ENCODE assay signal across 9 mouse cellular contexts in the genomic region with DNA sequence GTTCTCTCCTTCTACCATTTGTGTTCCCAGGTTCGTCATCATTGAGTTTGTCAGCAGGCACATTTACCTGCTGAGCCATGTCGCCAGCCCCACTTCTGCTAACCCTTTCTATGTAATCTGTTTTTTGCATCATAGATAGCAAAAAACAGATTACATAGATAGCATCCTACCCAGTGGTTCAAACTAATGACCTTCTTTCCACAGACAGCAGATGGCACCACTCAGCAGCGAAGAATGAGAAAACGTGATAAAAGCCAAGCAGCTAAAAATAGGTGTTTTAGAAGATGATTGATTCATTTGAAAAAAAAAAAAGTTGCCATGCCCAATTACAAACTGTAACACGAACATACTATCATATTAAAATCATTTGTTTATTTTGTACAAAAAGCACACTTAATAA.
A peak's percentile ranks its signal among the peaks of the same experiment; 100 is the strongest.
DNase-seq lines count a peak whose midpoint lies in the region; ATAC-seq lines count a peak whose summit lies in the region.
"Had no signal": no experiment of that assay in that cellular context is flagged by ENCODE, and none has a peak within 500 bp of the region (broad histone marks: within the 10 kb centered on the region; RNA-seq: fewer than 3 reads in every experiment).

No protein-coding gene starts in this region.

- no peak overlapping the region for H3K9ac ChIP-seq in forebrain, embryonic 14.5 days (ENCODE audit: low read length)
- no peak overlapping the region for H3K9ac ChIP-seq in forebrain, embryonic 12.5 days
- no peak overlapping the region for H3K9ac ChIP-seq in kidney, embryonic 14.5 days (ENCODE audit: low read depth, low read length)
- H3K9ac ChIP-seq: embryonic facial prominence, embryonic 13.5 days had no signal

- H3K4me3 ChIP-seq in forebrain, embryonic 14.5 days (ENCODE audit: low read depth, low read length) = no peak overlapping the region
- H3K4me3 ChIP-seq in forebrain, embryonic 12.5 days (replicated peaks) = no peak overlapping the region
- H3K4me3 ChIP-seq in kidney, embryonic 14.5 days (ENCODE audit: low read length) = no peak overlapping the region
- H3K4me3 ChIP-seq: embryonic facial prominence, embryonic 13.5 days had no signal

- H3K9me3 ChIP-seq in forebrain, embryonic 14.5 days (replicated peaks; ENCODE audit: control insufficient read depth, low read length) = no peaks in the 10 kb centered on the region
- no peaks in the 10 kb centered on the region for H3K9me3 ChIP-seq in forebrain, embryonic 12.5 days
- H3K9me3 ChIP-seq in kidney, embryonic 14.5 days (ENCODE audit: control insufficient read depth, low read length) = no peaks in the 10 kb centered on the region
- H3K9me3 ChIP-seq: embryonic facial prominence, embryonic 13.5 days had no signal

- 37% methylated on average over 5 of the region's 5 CpGs for WGBS in forebrain, embryonic 14.5 days
- WGBS in forebrain, embryonic 12.5 days = 45% methylated on average over 5 of the region's 5 CpGs
- 46% methylated on average over 5 of the region's 5 CpGs for WGBS in kidney, embryonic 14.5 days

- no peaks in the 10 kb centered on the region for H3K36me3 ChIP-seq in forebrain, embryonic 14.5 days (ENCODE audit: control insufficient read depth, insufficient read depth, low read length)
- no peaks in the 10 kb centered on the region for H3K36me3 ChIP-seq in forebrain, embryonic 12.5 days (replicated peaks)
- H3K36me3 ChIP-seq in splenic B cell, adult 2 months (ENCODE audit: control insufficient read depth, insufficient read depth, low read length, poor library complexity, severe bottlenecking) = no peaks in the 10 kb centered on the region
- no peaks in the 10 kb centered on the region for H3K36me3 ChIP-seq in kidney, embryonic 14.5 days (ENCODE audit: control insufficient read depth, insufficient read depth, low read length)
- H3K36me3 ChIP-seq: embryonic facial prominence, embryonic 13.5 days had no signal

- H3K27ac ChIP-seq in forebrain, embryonic 14.5 days (ENCODE audit: low read depth, low read length) = no peak overlapping the region
- no peak overlapping the region for H3K27ac ChIP-seq in forebrain, embryonic 12.5 days
- H3K27ac ChIP-seq in kidney, embryonic 14.5 days (ENCODE audit: low read depth, low read length) = no peak overlapping the region
- H3K27ac ChIP-seq: embryonic facial prominence, embryonic 13.5 days had no signal

- H3K4me1 ChIP-seq in forebrain, embryonic 14.5 days (ENCODE audit: control insufficient read depth, insufficient read depth, low read length) = no peaks in the 10 kb centered on the region
- no peaks in the 10 kb centered on the region for H3K4me1 ChIP-seq in forebrain, embryonic 12.5 days
- no peaks in the 10 kb centered on the region for H3K4me1 ChIP-seq in kidney, embryonic 14.5 days (ENCODE audit: control insufficient read depth, insufficient read depth, low read length)

- no peak overlapping the region for H3K4me2 ChIP-seq in forebrain, embryonic 14.5 days (ENCODE audit: low read length)
- H3K4me2 ChIP-seq in forebrain, embryonic 12.5 days = no peak overlapping the region
- no peak overlapping the region for H3K4me2 ChIP-seq in kidney, embryonic 14.5 days (replicated peaks; ENCODE audit: low read depth, low read length)
- H3K4me2 ChIP-seq: embryonic facial prominence, embryonic 13.5 days had no signal

- H3K27me3 ChIP-seq in forebrain, embryonic 14.5 days (replicated peaks; ENCODE audit: control insufficient read depth, insufficient read depth, low read length) = no peaks in the 10 kb centered on the region
- no peaks in the 10 kb centered on the region for H3K27me3 ChIP-seq in forebrain, embryonic 12.5 days
- H3K27me3 ChIP-seq in splenic B cell, adult 2 months (ENCODE audit: control insufficient read depth, insufficient read depth, low read length, poor library complexity, severe bottlenecking) = no peaks in the 10 kb centered on the region
- H3K27me3 ChIP-seq in kidney, embryonic 14.5 days (ENCODE audit: control insufficient read depth, insufficient read depth, low read length) = no peaks in the 10 kb centered on the region
- H3K27me3 ChIP-seq: embryonic facial prominence, embryonic 13.5 days had no signal

- ATAC-seq in forebrain, embryonic 14.5 days = 0 out of 2 replicates have a peak, but pooled peaks have one; percentile 42
- no peak; the same call in 1 of the 2 replicates for ATAC-seq in forebrain, embryonic 12.5 days (ENCODE audit: low FRiP score)
- no peak for ATAC-seq in kidney, embryonic 14.5 days (ENCODE audit: low FRiP score, low TSS enrichment)

- peak; percentile 71 for DNase-seq in forebrain, embryonic 14.5 days (ENCODE audit: low spot score)
- DNase-seq in lung, postnatal 14 days = peak; percentile 9
- no peak for DNase-seq in lung, adult 18-20 months
- peak; percentile 13 for DNase-seq in fibroblast of lung, adult 2 months (ENCODE audit: low read depth)
- peak; percentile 13 for DNase-seq in splenic B cell, adult 2 months (ENCODE audit: low read depth, low spot score)
- no peak for DNase-seq in gastrocnemius, postnatal 10 days

Comparison
In these comparisons a context has a peak if more than half of its experiments do, and no peak if none do; other contexts are left out.
1. DNase-seq: peak in forebrain, embryonic 14.5 days (single experiment), lung, postnatal 14 days (single experiment), fibroblast of lung, adult 2 months (single experiment) and splenic B cell, adult 2 months (single experiment); none in lung, adult 18-20 months (0 of 2) and gastrocnemius, postnatal 10 days (single experiment).